Mouse (Mus musculus): ENCODE results near the gene Actg2. TPM values are rescaled to one million over a fixed set of nuclear protein-coding genes. Genes with fewer than 3 reads are reported as not detected.

Gene Actg2
- polyA plus RNA-seq, 1 experiment, result 0.97 TPM

DNA sequence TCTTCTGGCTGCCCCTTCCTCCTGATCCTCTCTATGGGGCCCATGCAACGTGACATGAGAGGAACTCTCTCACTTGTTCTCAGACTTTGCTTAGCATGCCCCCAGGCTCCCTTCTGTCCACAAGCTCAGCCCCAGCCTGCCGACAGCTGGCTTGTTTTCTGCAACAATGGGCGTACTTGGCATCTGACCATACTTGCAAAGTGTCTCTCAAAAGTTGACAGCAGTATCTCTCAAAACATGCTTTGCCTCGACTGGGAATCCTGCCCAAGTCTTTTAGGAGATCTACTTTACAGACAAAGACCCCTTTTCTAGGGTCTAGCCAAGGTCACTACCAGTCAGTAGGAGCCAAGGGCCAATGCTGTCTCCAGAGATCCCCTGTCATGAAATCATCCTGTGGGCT is 50.2 kb downstream of the Actg2 start:
- 23% methylated on average over 4 of the region's 4 CpGs for WGBS
- DNase-seq, result no peak
- TF ChIP-seq POLR2A (IDR thresholded peaks at IDR 0.05; ENCODE audit: borderline replicate concordance, insufficient read depth, low read length), result no peak
- TF ChIP-seq CTCF (IDR thresholded peaks at IDR 0.05; ENCODE audit: borderline replicate concordance, insufficient read depth, low read depth, low read length), result no peak
- Histone ChIP-seq H3K27ac (ENCODE audit: insufficient read depth, low read length) (no peak overlapping the region), H3K4me3 (replicated peaks; ENCODE audit: insufficient read depth, low read depth, low read length) (no peak overlapping the region), H3K27me3 (ENCODE audit: control insufficient read depth, insufficient read depth, low read length) (no peaks in the 10 kb centered on the region), H3K4me1 (ENCODE audit: control insufficient read depth, insufficient read depth, low read length) (no peaks in the 10 kb centered on the region; the same call in 1 of the 2 replicates)

GRCm38 (mm10) chr6:83483776-83484175 is 52.3 kb downstream of the Actg2 start:
- Histone ChIP-seq H3K27me3 (ENCODE audit: control insufficient read depth, insufficient read depth, low read length) (no peaks in the 10 kb centered on the region), H3K4me3 (replicated peaks; ENCODE audit: insufficient read depth, low read depth, low read length) (no peak overlapping the region), H3K4me1 (ENCODE audit: control insufficient read depth, insufficient read depth, low read length) (no peaks in the 10 kb centered on the region; the same call in 1 of the 2 replicates), H3K27ac (ENCODE audit: insufficient read depth, low read length) (no peak overlapping the region)
- WGBS, result 95% methylated on average over 7 of the region's 7 CpGs
- DNase-seq, result no peak
- TF ChIP-seq POLR2A (IDR thresholded peaks at IDR 0.05; ENCODE audit: borderline replicate concordance, insufficient read depth, low read length), result no peak

DNA sequence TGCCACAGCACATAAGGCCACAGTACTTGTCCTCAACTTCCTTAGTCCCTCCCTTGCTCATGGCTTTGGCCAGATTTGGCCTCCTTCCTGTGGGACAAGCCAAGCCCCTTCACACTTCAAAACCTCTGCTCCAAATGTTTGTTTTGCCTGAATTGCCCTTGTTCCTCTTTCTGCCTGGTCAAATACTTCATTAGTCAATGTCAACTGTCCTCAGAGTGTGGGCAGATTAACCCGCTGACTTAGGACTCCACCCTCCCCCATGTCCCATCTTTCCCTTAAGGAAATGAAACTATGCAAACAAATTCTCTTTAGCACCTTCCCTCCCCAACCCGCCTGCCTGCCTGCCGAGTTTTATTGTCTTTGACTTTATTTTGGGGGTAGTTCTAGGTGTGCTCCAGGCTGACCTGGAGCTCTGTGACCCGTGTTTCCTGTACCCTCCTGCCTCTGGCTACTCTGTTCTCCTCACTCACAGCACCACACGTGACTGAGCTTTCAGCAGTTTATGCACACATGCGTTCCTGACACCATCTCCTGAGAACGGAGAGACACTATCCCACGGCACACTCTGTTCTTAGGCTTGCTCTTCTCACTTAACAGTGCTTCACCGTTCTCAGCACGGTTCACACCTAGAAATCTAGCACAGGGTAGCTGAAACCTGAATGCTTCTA is 53.5 kb downstream of the Actg2 start:
- 86% methylated on average over 10 of the region's 10 CpGs for WGBS
- no peak for DNase-seq

DNA sequence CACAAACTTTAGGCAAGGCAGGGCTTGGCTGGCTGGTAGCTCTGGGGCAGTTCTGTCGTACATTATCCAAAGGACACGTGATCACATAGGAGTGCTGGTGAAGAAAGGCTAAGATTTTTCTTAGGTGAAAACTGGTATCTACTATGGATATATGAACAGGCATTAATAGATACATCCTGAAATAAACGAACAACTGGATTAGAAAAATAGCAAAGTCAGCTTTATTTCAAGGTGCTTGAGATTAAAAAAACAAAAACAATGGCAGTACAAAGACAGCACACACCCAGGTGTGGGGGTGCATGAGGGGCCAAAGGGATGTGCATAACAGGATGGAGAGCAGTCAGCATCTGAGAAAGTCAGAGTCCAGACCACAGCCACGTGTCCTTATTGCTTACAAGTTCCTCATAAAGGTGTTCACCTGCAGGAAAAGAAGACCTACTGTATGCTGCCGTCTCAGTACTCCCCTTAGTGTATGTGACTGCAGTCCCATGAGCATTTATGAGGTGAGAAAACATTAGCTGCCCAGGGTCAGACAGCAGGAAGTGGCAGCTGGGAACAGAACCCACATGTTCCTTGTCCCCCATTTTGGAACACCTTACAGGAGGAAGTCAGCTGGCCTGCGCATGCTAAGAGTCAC is 55.9 kb downstream of the Actg2 start:
- WGBS, result 91% methylated on average over 6 of the region's 6 CpGs
- no peak for DNase-seq
- Histone ChIP-seq H3K4me1 (ENCODE audit: control insufficient read depth, insufficient read depth, low read length) (no peaks in the 10 kb centered on the region), H3K4me3 (replicated peaks; ENCODE audit: insufficient read depth, low read depth, low read length) (no peak overlapping the region), H3K27ac (ENCODE audit: insufficient read depth, low read length) (no peak overlapping the region), H3K27me3 (ENCODE audit: control insufficient read depth, insufficient read depth, low read length) (no peaks in the 10 kb centered on the region)
- TF ChIP-seq CTCF (IDR thresholded peaks at IDR 0.05; ENCODE audit: borderline replicate concordance, insufficient read depth, low read depth, low read length), result no peak
- TF ChIP-seq POLR2A (IDR thresholded peaks at IDR 0.05; ENCODE audit: borderline replicate concordance, insufficient read depth, low read length), result no peak

More for the DNA sequence above, 53.5 kb downstream of the Actg2 start:
- no peaks in the 10 kb centered on the region; the same call in 1 of the 2 replicates for H3K4me1 ChIP-seq (ENCODE audit: control insufficient read depth, insufficient read depth, low read length)
- no peaks in the 10 kb centered on the region for H3K27me3 ChIP-seq (ENCODE audit: control insufficient read depth, insufficient read depth, low read length)
- no peak overlapping the region for H3K4me3 ChIP-seq (replicated peaks; ENCODE audit: insufficient read depth, low read depth, low read length)
- no peak for TF ChIP-seq POLR2A (IDR thresholded peaks at IDR 0.05; ENCODE audit: borderline replicate concordance, insufficient read depth, low read length)
- no peak for TF ChIP-seq CTCF (IDR thresholded peaks at IDR 0.05; ENCODE audit: borderline replicate concordance, insufficient read depth, low read depth, low read length)
- H3K27ac ChIP-seq (ENCODE audit: insufficient read depth, low read length), result no peak overlapping the region

- H3K4me3 ChIP-seq (replicated peaks; ENCODE audit: insufficient read depth, low read depth, low read length), result no peak overlapping the region
- no peaks in the 10 kb centered on the region for H3K4me1 ChIP-seq (ENCODE audit: control insufficient read depth, insufficient read depth, low read length)
- TF ChIP-seq CTCF (IDR thresholded peaks at IDR 0.05; ENCODE audit: borderline replicate concordance, insufficient read depth, low read depth, low read length) (no peak), POLR2A (IDR thresholded peaks at IDR 0.05; ENCODE audit: borderline replicate concordance, insufficient read depth, low read length) (no peak)
- no peak overlapping the region for H3K27ac ChIP-seq (ENCODE audit: insufficient read depth, low read length)
- DNase-seq, result no peak
- WGBS, result 84% methylated on average over 2 of the region's 2 CpGs
- H3K27me3 ChIP-seq (ENCODE audit: control insufficient read depth, insufficient read depth, low read length), result no peaks in the 10 kb centered on the region
Observed at GRCm38 (mm10) chr6:83479193-83479592, 56.9 kb downstream of the Actg2 start.

GRCm38 (mm10) chr6:83478628-83479027 is 57.4 kb downstream of the Actg2 start:
- no peaks in the 10 kb centered on the region; the same call in 1 of the 2 replicates for H3K4me1 ChIP-seq (ENCODE audit: control insufficient read depth, insufficient read depth, low read length)
- no peaks in the 10 kb centered on the region for H3K27me3 ChIP-seq (ENCODE audit: control insufficient read depth, insufficient read depth, low read length)
- DNase-seq, result peak in 1 of 2 experiments; percentile 33
- TF ChIP-seq POLR2A (IDR thresholded peaks at IDR 0.05; ENCODE audit: borderline replicate concordance, insufficient read depth, low read length), result no peak
- TF ChIP-seq CTCF (IDR thresholded peaks at IDR 0.05; ENCODE audit: borderline replicate concordance, insufficient read depth, low read depth, low read length), result no peak
- no peak overlapping the region for H3K4me3 ChIP-seq (replicated peaks; ENCODE audit: insufficient read depth, low read depth, low read length)
- H3K27ac ChIP-seq (ENCODE audit: insufficient read depth, low read length), result no peak overlapping the region
- 90% methylated on average over 7 of the region's 7 CpGs for WGBS

DNA sequence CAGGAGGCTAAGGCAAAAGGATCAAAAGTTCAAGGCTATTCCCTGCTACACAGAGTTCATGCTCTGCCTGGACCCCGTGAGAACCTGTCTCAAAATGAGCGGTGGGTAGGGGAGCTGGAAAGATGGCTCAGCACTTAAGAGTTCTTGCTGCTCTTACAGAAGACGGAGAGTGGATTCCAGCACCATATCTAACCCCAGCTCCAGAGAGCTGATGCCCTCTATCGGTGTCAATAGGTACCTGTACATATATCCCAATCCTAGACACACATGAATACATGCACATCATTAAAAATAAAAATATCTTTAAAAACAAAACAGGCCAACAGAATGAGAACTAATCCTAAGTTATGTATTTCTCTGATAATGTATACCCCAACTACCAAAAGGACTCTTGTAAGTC is 57.8 kb downstream of the Actg2 start:
- H3K4me3 ChIP-seq (replicated peaks; ENCODE audit: insufficient read depth, low read depth, low read length), result no peak overlapping the region
- H3K4me1 ChIP-seq (ENCODE audit: control insufficient read depth, insufficient read depth, low read length), result peaks cover 3% of the 10 kb centered on the region; the same call in 1 of the 2 replicates
- TF ChIP-seq CTCF (IDR thresholded peaks at IDR 0.05; ENCODE audit: borderline replicate concordance, insufficient read depth, low read depth, low read length) (peak; percentile 7; the same call in 1 of the 2 replicates), POLR2A (IDR thresholded peaks at IDR 0.05; ENCODE audit: borderline replicate concordance, insufficient read depth, low read length) (no peak)
- no peak overlapping the region for H3K27ac ChIP-seq (ENCODE audit: insufficient read depth, low read length)
- no peaks in the 10 kb centered on the region for H3K27me3 ChIP-seq (ENCODE audit: control insufficient read depth, insufficient read depth, low read length)
- 60% methylated on average over 4 of the region's 4 CpGs for WGBS
- DNase-seq, result no peak

DNA sequence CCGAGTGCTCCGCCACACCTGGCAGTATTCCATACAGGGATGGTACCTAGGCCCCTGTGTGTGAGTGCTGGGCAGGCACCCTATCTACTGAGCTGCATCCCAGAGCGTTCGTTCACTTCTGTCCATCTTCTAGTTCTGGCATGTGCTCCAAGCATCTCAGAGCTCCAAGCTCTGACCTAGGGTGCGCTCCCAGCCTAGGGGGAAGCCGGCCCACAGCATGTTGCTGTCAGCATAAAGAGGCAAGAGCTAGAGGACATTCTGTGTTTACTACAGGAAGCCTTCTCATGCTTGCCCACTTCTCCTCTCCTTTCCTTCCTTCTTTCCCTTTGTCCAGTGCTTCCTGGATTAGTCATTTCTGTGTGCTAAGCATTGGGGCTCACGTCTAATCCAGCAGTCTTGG is 60.6 kb downstream of the Actg2 start:
- peaks cover 12% of the 10 kb centered on the region for H3K4me1 ChIP-seq (ENCODE audit: control insufficient read depth, insufficient read depth, low read length)
- WGBS, result 65% methylated on average over 7 of the region's 7 CpGs
- no peaks in the 10 kb centered on the region for H3K27me3 ChIP-seq (ENCODE audit: control insufficient read depth, insufficient read depth, low read length)
- TF ChIP-seq POLR2A (IDR thresholded peaks at IDR 0.05; ENCODE audit: borderline replicate concordance, insufficient read depth, low read length), result no peak
- no peak for TF ChIP-seq CTCF (IDR thresholded peaks at IDR 0.05; ENCODE audit: borderline replicate concordance, insufficient read depth, low read depth, low read length)
- DNase-seq, result no peak
- H3K27ac ChIP-seq (ENCODE audit: insufficient read depth, low read length), result no peak overlapping the region
- no peak overlapping the region for H3K4me3 ChIP-seq (replicated peaks; ENCODE audit: insufficient read depth, low read depth, low read length)
